Mouse (Mus musculus): ENCODE data around the gene Slc35f1.

- TF ChIP-seq GATA1 (IDR thresholded peaks at IDR 0.05; ENCODE audit: borderline replicate concordance, low read length) (no peak), FLI1 (IDR thresholded peaks at IDR 0.05; ENCODE audit: low read length) (no peak)
These were observed 266.4 kb downstream of the Slc35f1 start for GRCm38 (mm10) chr10:52956728-52957127.
